Mouse (Mus musculus): Measurements from ENCODE around the gene Map1lc3b. TPM values are rescaled to one million over a fixed set of nuclear protein-coding genes. Genes with fewer than 3 reads are reported as not detected.

Gene Map1lc3b
- polyA plus RNA-seq, 1 experiment = 82.2 TPM

GRCm38 (mm10) chr8:121583653-121584052, 6.5 kb upstream of the Map1lc3b start:
- WGBS = 49% methylated on average over 8 of the region's 8 CpGs
- TF ChIP-seq POLR2A (IDR thresholded peaks at IDR 0.05; ENCODE audit: low read depth, low read length) (no peak), CTCF (IDR thresholded peaks at IDR 0.05; ENCODE audit: extremely low read depth, insufficient read length, insufficient replicate concordance, low read depth, low read length) (no peak)

DNA sequence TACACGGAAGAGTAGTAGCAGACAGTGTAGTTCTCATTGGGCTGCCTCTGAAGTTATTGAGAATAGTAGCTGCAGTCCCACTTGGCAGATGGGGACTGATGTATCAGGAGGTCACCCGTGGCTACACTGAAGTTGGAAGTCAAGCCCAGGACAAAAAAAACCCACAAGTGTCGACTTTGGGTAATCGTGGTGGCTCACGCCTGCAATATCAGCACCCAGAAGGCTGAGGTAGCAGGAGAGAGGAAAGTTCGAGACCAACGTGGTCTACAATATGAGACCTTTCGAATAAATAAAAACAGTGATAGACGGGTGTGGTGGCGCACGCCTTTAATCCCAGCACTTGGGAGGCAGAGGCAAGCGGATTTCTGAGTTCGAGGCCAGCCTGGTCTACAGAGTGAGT, 5.4 kb upstream of the Map1lc3b start:
- WGBS = 25% methylated on average over 13 of the region's 13 CpGs
- Histone ChIP-seq H3K27me3 (ENCODE audit: control insufficient read depth, insufficient read depth, low read length) (no peaks in the 10 kb centered on the region), H3K36me3 (ENCODE audit: control insufficient read depth, insufficient read depth, low read length) (no peaks in the 10 kb centered on the region), H3K27ac (ENCODE audit: insufficient read depth, low read depth, low read length) (0 out of 2 replicates have a peak overlapping the region, but pooled peaks have one; percentile 66), H3K4me3 (ENCODE audit: low read depth, low read length) (peak overlapping the region; percentile 84), H3K4me1 (ENCODE audit: control insufficient read depth, insufficient read depth, insufficient read length, low read length) (peaks cover 8% of the 10 kb centered on the region; the same call in 1 of the 2 replicates)
- no peak for TF ChIP-seq CTCF (IDR thresholded peaks at IDR 0.05; ENCODE audit: extremely low read depth, insufficient read length, insufficient replicate concordance, low read depth, low read length)
- TF ChIP-seq POLR2A (IDR thresholded peaks at IDR 0.05; ENCODE audit: low read depth, low read length) = no peak

More at GRCm38 (mm10) chr8:121583653-121584052, 6.5 kb upstream of the Map1lc3b start:
- Histone ChIP-seq H3K4me3 (ENCODE audit: low read depth, low read length) (no peak overlapping the region), H3K27me3 (ENCODE audit: control insufficient read depth, insufficient read depth, low read length) (no peaks in the 10 kb centered on the region), H3K36me3 (ENCODE audit: control insufficient read depth, insufficient read depth, low read length) (no peaks in the 10 kb centered on the region), H3K27ac (ENCODE audit: insufficient read depth, low read depth, low read length) (no peak overlapping the region), H3K4me1 (ENCODE audit: control insufficient read depth, insufficient read depth, insufficient read length, low read length) (peaks cover 13% of the 10 kb centered on the region)

GRCm38 (mm10) chr8:121585159-121585825, 4.9 kb upstream of the Map1lc3b start:
- Histone ChIP-seq H3K4me1 (ENCODE audit: control insufficient read depth, insufficient read depth, insufficient read length, low read length) (peaks cover 3% of the 10 kb centered on the region; the same call in 1 of the 2 replicates), H3K36me3 (ENCODE audit: control insufficient read depth, insufficient read depth, low read length) (no peaks in the 10 kb centered on the region), H3K27ac (ENCODE audit: insufficient read depth, low read depth, low read length) (peak overlapping the region; percentile 66), H3K4me3 (ENCODE audit: low read depth, low read length) (peak overlapping the region; percentile 84), H3K27me3 (ENCODE audit: control insufficient read depth, insufficient read depth, low read length) (no peaks in the 10 kb centered on the region)
- TF ChIP-seq POLR2A (IDR thresholded peaks at IDR 0.05; ENCODE audit: low read depth, low read length) (peak; percentile 83), CTCF (IDR thresholded peaks at IDR 0.05; ENCODE audit: extremely low read depth, insufficient read length, insufficient replicate concordance, low read depth, low read length) (no peak)
- WGBS = under 1% methylated on average over 47 of the region's 47 CpGs

DNA sequence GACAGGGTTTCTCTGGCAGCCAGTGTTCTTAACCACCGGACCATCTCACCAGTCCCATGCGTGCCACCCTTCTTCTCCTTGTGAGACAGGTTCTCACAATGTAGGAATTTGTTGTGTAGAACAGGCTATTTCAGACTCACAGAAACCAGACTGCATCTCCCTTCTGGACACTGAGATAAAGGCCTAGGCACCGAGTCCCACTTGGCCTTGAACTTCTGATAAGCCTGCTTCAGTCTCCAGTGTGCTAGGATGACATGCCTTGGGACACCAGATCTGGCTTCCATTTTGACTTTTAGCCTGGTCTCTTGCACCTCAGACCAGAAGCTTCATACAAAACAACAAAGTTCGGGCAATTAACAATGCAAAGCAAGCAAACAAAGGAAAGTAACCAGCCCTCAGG, 1.4 kb upstream of the Map1lc3b start:
- Histone ChIP-seq H3K4me3 (ENCODE audit: low read depth, low read length) (no peak overlapping the region), H3K27ac (ENCODE audit: insufficient read depth, low read depth, low read length) (no peak overlapping the region), H3K27me3 (ENCODE audit: control insufficient read depth, insufficient read depth, low read length) (no peaks in the 10 kb centered on the region), H3K36me3 (ENCODE audit: control insufficient read depth, insufficient read depth, low read length) (peaks cover 2% of the 10 kb centered on the region; the same call in 1 of the 2 replicates), H3K4me1 (ENCODE audit: control insufficient read depth, insufficient read depth, insufficient read length, low read length) (peaks cover 7% of the 10 kb centered on the region)
- 85% methylated on average over 4 of the region's 4 CpGs for WGBS
- no peak for TF ChIP-seq CTCF (IDR thresholded peaks at IDR 0.05; ENCODE audit: extremely low read depth, insufficient read length, insufficient replicate concordance, low read depth, low read length)
- no peak for TF ChIP-seq POLR2A (IDR thresholded peaks at IDR 0.05; ENCODE audit: low read depth, low read length)

DNA sequence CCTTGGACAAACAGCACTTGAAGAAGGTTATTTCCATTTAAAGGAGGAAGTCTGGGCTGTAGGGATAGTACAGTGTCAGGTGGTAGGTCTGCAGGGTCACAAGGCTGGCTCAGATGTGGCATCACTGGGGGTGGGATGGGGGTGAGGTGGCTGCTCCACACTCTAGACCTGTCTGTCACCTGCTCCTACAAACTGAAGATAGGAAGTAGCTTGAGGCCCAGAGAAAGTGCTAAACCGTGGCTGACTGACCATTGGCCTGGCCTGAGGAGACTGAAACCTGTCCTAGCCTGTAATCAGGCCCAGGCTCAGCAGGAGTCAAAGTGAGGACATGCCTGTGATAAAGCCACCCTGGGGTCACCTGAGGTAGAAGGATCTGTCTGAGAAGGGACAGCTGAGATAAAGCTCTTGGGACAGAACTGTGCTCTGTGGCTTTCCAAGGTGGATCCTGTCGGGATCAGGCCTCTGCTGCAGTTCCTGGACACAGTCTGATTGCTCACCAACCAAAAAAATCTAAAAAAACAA, 895 bp upstream of the Map1lc3b start:
- Histone ChIP-seq H3K27ac (ENCODE audit: insufficient read depth, low read depth, low read length) (no peak overlapping the region), H3K4me1 (ENCODE audit: control insufficient read depth, insufficient read depth, insufficient read length, low read length) (peaks cover 7% of the 10 kb centered on the region), H3K36me3 (ENCODE audit: control insufficient read depth, insufficient read depth, low read length) (peaks cover 7% of the 10 kb centered on the region), H3K4me3 (ENCODE audit: low read depth, low read length) (no peak overlapping the region), H3K27me3 (ENCODE audit: control insufficient read depth, insufficient read depth, low read length) (no peaks in the 10 kb centered on the region)
- 65% methylated on average over 2 of the region's 2 CpGs for WGBS
- TF ChIP-seq POLR2A (IDR thresholded peaks at IDR 0.05; ENCODE audit: low read depth, low read length) = no peak
- no peak for TF ChIP-seq CTCF (IDR thresholded peaks at IDR 0.05; ENCODE audit: extremely low read depth, insufficient read length, insufficient replicate concordance, low read depth, low read length)

DNA sequence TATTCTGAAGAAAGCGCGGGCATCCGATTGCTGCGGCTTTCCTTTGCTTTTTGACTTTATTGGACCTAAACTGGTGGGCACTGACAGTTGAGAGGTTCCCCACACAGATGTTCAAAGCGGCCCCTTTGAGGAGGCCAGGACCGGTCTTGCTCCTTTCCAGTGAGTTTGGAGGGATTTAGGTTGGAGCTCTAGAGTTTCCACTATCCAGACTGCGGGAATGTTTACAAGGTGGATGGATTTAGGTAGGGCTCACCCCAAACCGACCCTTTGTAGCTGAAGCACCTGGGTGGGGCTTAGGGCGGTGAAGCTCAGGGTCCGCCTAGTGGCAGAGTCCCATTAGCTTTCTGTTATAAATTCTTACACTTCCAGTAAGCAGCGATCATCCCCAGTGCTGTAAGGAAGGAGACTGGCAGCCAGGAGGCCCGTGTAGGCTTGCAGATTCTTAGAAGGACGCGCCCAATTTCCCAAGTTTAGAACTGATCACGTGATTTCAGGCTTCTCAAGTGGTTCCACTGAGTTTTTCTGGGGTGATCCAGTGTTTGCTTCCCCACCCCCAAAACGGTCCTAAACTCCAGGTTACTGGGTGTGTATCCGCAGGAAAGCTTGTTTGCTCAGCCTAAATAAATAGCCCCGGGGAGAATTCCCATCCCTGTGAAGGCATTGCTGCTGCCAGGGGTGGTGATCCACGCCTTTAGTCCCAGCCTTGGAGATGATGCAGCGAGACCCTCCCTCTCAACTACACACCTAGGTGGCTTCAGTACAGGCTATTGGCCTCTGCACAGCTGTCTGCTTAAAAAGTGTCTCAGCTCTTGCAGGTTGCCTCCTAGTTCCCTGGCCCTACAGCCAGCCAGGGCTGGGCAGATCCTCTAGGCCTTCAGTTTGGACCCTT, 1.3 kb downstream of the Map1lc3b start:
- H3K36me3 ChIP-seq (ENCODE audit: control insufficient read depth, insufficient read depth, low read length) = peaks cover 20% of the 10 kb centered on the region
- peak overlapping the region; percentile 32 for H3K27ac ChIP-seq (ENCODE audit: insufficient read depth, low read depth, low read length)
- peak overlapping the region; percentile 97 for H3K4me3 ChIP-seq (ENCODE audit: low read depth, low read length)
- TF ChIP-seq CTCF (IDR thresholded peaks at IDR 0.05; ENCODE audit: extremely low read depth, insufficient read length, insufficient replicate concordance, low read depth, low read length) = peak; percentile 51; the same call in 1 of the 2 replicates
- no peak for TF ChIP-seq POLR2A (IDR thresholded peaks at IDR 0.05; ENCODE audit: low read depth, low read length)
- peaks cover 6% of the 10 kb centered on the region for H3K4me1 ChIP-seq (ENCODE audit: control insufficient read depth, insufficient read depth, insufficient read length, low read length)
- WGBS = 7% methylated on average over 20 of the region's 20 CpGs
- no peaks in the 10 kb centered on the region for H3K27me3 ChIP-seq (ENCODE audit: control insufficient read depth, insufficient read depth, low read length)
